Mouse (Mus musculus): Measurements from ENCODE around the gene Anapc11. TPM values are rescaled to one million over a fixed set of nuclear protein-coding genes. Genes with fewer than 3 reads are reported as not detected.
"Not testable (repeated sequence)": the region's sequence is repeated elsewhere in the genome, so short reads cannot be mapped to it uniquely, and the experiment has no call there.

The Anapc11 gene
- total and polyA plus RNA-seq, 3 experiments, result 82.8 to 187 (median 85.9) TPM

- DNase-seq, result no peak
Measured at GRCm38 (mm10) chr11:120574278-120574600, 24.0 kb upstream of the Anapc11 start.

- DNase-seq, result no peak
Measured at GRCm38 (mm10) chr11:120575046-120575445, 23.2 kb upstream of the Anapc11 start.

- DNase-seq, result no peak
Measured at GRCm38 (mm10) chr11:120575940-120576339, 22.3 kb upstream of the Anapc11 start.

GRCm38 (mm10) chr11:120576365-120576981, 21.7 kb upstream of the Anapc11 start:
- no peak for DNase-seq

- no peak for DNase-seq
Measured at GRCm38 (mm10) chr11:120577211-120578023, 20.8 kb upstream of the Anapc11 start.

- peak; percentile 31 for DNase-seq
Measured at GRCm38 (mm10) chr11:120578024-120578693, 20.1 kb upstream of the Anapc11 start.

GRCm38 (mm10) chr11:120578694-120579243, 19.5 kb upstream of the Anapc11 start:
- peak; percentile 26 for DNase-seq

- peak; percentile 62 for DNase-seq
Measured at GRCm38 (mm10) chr11:120579316-120580107, 18.7 kb upstream of the Anapc11 start.

- DNase-seq, result no peak
Measured at GRCm38 (mm10) chr11:120580190-120580589, 18.0 kb upstream of the Anapc11 start.

- DNase-seq, result peak; percentile 62
Measured at GRCm38 (mm10) chr11:120580871-120581331, 17.3 kb upstream of the Anapc11 start.

- DNase-seq, result peak; percentile 93
Measured at GRCm38 (mm10) chr11:120581490-120582267, 16.5 kb upstream of the Anapc11 start, which contains the start of gene Arhgdia. Arhgdia (minus strand) TSS chr11:120581624.

GRCm38 (mm10) chr11:120582268-120582981, 15.8 kb upstream of the Anapc11 start:
- DNase-seq, result peak; percentile 30

GRCm38 (mm10) chr11:120582982-120583293, 15.3 kb upstream of the Anapc11 start:
- not testable (repeated sequence) for DNase-seq

GRCm38 (mm10) chr11:120583937-120584336, 14.3 kb upstream of the Anapc11 start:
- no peak for DNase-seq

GRCm38 (mm10) chr11:120588531-120588930, 9.7 kb upstream of the Anapc11 start:
- DNase-seq, result no peak

- no peak for DNase-seq
Measured at GRCm38 (mm10) chr11:120597240-120598235, 683 bp upstream of the Anapc11 start.

GRCm38 (mm10) chr11:120598990-120599549, 849 bp downstream of the Anapc11 start:
- DNase-seq, result no peak

GRCm38 (mm10) chr11:120600716-120601115, 2.5 kb downstream of the Anapc11 start:
- no peak for DNase-seq

- DNase-seq, result no peak
Measured at GRCm38 (mm10) chr11:120603545-120603944, 5.3 kb downstream of the Anapc11 start.
